Mouse (Mus musculus): ENCODE measurements around the gene Mettl21a.

DNA sequence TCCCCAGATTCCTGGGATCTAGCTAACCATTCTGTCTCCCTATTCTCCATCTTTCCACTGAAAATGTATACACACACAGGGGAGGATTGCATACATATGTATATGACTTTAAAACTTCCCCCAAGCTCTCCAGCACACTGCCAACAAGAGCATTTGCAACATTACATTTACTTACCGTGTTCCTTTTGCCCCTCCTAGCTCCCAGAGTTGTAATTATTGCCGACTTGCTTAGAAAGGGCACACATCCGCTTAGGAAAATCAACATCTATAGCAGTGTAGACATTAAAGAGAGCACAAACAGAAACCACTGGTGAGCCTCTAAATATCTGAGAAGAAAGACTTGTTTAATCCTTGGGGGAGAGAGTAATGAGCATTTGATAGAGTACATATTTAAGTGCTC lies 1.2 kb upstream of the Mettl21a start:
- no peak for TF ChIP-seq CTCF (IDR thresholded peaks at IDR 0.05)
- no peak for TF ChIP-seq EP300 (IDR thresholded peaks at IDR 0.05)
